Mouse (Mus musculus) spleen, postnatal 14 days (tissue): ENCODE results near the gene Atp1b2.
A peak's percentile ranks its signal among the peaks of the same experiment; 100 is the strongest.

Experiments
- DNase-seq, 2 experiments: peaks; one replicate each; pipeline ENCODE4 v3.0.0; 2021 to 2022; ENCODE audit warnings: low spot score in 2 of 2

Atp1b2 gene

DNA sequence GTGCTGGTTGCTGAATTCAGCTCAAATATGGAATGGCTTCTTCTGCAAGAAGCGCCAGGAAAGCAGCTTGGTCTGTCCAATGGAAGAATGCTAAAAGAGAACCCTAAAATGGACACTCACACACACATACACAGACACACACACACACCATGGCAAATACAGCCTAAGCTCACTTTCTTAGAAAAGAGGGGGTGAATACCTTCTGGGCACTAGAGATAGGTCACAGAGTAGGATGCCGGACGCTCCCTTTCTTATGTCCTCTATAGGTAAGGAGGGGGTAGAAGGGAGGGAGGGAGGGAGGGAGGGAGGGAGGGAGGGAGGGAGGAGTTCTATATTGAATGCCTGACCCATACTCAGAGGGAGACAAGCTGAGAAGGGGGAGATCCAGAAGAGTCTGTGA is 2.8 kb upstream of the Atp1b2 start:
- DNase-seq: no peak

DNA sequence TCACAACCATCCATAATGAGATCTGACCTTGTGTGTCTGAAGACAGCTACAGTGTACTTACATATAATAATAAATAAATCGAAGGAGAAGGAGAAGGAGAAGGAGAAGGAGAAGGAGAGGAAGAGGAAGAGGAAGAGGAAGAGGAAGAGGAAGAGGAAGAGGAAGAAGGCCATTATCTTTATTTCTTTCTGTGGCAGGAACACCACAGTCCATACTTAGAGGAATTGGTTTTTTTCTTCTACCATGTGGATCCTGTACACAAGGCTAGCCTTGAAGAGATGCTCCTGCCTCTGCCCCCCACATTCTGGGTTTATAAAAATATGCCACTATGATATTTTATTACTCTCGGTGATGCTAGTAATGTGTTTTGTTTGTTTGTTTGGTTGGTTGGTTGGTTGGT is 1.1 kb upstream of the Atp1b2 start:
- no peak for DNase-seq

DNA sequence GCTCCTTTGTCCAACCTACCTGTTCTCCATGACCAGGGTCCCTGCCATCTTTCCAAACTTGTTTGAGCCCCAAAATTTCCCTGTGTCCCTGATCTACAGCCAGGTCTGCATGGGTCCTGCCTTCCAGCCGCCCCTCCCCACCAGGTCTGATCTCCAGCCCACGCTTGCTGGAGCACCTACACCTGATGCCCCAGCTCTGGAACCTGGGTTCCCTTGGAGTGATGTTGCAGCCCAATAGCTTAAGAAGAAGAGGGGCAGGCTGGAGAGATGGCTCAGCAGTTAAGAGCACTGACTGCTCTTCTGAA is 701 bp upstream of the Atp1b2 start:
- DNase-seq: no peak

DNA sequence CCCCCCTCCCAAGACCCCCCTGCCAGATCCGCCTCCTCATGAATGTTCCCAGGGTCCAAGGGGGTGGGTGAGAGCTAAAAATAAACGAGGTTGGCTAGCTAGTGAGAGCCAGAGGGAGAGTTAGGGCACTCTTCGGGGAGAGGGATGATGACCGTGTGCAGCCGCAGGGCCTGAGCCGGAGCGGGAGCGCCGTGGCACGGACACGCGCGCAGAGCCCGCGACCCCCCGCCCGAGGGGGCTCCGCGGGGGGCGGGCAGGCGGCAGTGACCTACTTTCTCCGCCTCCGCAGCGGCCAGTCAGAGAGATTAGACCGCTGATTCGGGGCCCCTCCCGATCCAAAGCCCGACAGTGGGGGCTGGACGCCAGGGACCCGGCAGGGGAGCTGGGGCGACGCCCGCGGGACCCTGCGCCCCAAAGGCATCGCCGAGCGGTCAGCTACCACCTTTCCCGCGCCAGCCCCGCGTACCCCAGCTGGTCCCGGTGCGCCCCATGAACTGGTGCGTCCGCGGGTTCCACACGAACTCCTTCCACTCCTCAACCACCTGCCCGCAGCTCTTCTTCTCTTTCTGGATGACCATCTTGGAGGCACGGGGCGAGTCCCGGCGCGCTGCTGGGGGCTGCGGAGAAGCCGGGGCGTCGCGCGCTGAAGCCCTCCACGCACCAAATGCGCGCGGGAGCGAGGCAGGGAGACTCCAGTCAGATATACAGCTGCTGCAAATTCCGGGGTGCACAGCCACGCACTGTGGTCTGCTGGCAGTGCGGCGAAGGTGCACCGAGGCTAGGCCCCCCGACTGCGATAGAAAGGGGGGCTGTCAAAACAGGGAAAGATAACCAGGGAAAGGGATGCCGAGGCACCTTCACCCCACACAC is 712 bp downstream of the Atp1b2 start:
- no peak for DNase-seq

DNA sequence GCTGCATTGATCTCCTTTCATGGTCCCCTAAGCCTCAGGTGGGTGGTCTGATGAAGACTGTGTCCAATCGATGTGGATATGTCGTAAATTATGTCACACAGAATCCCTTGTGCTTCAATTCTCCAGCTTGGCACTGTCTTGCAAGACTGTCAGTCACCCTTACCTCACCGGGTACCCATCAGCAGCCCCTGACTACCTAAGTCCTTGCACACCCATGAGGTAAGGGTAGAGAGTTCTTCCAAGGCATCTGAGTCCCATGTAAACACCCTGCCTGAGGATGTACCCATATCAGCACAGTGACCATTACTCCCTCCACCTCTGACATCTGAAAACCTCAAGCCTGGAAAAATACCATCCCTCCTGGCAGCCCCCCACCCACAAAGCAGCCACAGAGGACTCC is 1.4 kb downstream of the Atp1b2 start:
- no peak for DNase-seq

DNA sequence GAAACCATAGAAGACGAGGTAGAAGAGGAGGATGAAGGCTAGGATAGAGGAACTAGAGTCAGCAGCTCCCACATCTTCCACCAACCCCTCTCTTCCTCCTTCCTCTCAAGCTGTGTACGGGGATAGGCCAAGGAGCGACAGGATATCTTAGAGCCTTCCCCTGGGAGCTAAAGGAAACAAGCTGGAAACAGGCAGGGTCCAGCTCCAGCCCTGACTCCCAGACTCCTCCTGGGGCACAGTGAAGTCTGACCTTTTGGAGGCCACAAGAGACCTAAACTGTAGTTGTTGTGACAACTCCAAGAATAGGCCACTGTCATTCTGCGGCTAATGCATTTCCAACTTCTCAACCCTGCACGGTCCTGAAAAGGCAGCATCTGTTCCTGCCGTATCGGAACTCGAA is 2.2 kb downstream of the Atp1b2 start:
- no peak for DNase-seq

DNA sequence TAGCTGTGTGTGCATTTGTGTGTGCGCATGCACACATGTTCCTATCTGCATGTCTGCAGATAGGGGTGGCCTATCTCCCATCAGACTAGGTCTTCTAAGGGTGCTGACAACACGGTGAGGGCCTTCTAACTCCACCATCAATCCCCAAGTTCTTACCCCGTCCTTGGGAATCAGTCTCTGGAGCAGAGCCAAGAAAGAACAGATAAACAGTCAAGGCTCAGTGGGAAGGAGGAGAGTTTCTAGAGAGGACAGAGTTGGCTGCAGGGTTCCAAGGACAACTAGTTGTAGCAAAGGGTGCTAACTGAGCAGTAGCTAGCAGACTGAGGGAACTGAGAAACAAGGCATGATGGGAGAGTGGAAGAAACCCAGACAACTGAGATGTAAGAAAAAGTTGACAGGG is 4.0 kb downstream of the Atp1b2 start:
- no peak for DNase-seq

DNA sequence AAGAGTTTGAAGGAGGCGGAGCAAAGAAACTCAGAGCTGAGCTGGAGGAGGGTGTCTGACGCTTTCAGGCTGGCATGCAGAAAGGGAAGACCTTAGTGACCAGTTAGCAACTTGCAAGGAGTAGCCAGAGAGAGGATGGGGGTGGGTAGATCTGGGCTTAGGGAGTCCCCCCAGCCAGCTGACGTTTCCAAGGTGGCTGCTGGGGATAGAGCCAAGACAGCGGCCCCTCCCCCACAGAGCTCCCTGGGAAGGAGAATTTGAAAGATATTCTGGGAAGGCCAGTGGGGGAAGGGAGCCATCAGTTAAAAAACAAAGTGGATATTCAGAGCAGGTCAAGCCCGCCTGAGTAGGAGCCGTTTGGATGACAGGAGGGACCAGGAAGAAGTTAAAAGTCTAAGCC is 5.6 kb downstream of the Atp1b2 start:
- no peak for DNase-seq

DNA sequence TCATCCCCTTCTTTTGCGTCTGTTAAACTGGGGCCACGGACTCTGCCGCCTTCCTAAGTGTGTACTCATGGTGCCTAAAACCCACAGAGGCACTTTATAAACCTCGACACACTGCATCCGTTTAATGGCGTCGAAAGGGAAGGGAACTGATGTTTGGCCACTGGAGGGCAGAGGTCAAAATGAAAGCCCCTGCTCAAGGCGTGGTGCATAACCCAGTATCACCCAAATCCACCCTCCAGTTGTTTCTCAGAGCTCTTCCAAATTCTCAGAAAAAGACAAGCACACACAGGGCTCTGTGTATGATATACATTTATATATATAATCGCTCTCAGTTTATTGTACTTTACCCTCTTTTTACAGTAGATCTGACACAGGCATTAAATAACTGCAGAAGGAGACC is 6.3 kb downstream of the Atp1b2 start:
- no peak for DNase-seq

DNA sequence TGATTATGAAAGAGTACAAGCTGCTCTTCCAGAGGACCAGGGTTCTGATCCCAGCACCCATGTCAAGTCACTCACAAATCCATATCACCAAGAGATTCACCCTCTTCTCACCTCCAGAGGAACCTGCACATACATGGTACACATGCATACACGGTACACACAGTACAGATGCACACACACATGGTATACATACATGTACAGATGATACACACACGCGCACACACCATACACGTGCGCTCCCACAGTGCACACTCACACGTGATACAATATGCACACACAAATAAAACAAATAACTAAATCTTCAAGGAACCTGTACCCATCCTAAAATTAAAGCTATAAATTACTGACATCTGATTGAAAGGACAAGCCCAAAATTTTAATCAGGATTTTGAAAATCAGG is 10.9 kb downstream of the Atp1b2 start:
- DNase-seq: no peak

DNA sequence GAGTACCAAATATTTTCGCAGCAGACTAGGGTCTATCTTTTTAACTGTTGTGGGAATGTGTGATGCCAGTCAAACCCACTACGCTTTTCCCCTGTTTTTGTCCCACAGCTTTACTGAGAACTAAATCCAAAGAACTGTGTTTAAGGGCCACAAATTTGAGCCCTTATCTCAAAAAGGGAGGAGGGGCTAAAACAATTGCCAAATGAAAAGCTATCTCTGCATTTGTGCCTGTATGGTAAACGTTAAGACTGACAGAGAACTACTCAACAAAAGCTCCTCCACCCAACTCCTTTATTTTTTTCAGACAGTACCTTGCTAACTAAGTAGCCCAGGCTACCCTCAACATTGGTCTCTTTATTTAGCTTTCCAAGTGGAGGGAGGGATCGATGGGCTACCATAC is 12.9 kb downstream of the Atp1b2 start:
- no peak for DNase-seq

DNA sequence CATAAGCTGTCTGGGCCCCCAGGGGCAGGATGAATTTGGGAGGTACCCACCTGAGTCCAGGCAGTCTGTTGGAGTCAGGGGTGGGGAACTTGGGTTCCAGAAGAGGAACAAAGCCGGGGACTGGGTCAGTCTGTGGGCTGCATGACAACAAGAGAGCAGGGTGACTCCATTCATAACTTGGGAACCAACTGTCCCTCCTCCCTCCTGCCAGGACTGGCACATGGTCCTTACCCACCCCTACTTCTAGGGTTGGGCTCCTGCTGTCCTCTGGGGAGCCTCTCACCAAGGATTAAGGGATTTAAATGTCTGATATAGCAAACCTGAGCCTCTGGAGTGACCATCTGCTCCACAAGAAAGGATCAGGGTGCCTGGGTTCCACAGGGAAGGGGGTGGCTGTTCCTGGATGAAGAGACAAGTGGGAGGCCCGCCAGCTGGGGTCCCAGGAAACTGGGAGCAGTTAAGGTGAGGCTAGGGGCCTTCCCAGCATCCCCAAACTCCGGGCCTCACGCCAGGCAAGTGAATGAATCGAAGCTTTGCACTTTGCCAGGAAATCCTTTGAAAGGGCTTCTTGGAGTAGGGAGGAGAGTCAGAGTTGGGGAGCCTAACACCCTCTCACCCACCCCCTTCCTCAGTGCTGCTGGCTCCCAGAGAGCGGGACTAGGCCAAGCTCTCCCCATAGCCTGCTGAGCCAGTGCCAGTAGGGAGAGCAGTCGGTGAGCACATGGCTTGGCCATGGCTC is 13.7 kb downstream of the Atp1b2 start:
- no peak for DNase-seq

DNA sequence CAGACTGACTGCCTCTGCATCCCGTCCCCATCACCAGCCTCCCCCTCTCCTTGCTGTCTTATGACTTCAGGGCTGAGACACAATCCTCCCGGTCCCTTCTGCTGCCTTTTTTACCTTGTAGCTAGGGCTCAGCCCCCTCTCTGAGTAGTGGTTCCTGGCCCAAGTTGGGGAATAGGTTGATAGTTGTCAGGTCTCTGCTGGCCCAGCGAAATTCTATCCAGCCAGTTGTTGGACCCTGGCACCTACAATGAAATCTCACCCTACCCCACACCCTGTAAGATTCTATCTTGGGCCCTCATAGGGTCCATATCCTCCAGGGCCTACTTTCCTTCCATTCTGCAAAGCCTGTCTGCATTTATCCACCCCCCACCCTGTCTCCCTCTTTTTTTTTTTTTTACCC is 14.3 kb downstream of the Atp1b2 start:
- no peak for DNase-seq

DNA sequence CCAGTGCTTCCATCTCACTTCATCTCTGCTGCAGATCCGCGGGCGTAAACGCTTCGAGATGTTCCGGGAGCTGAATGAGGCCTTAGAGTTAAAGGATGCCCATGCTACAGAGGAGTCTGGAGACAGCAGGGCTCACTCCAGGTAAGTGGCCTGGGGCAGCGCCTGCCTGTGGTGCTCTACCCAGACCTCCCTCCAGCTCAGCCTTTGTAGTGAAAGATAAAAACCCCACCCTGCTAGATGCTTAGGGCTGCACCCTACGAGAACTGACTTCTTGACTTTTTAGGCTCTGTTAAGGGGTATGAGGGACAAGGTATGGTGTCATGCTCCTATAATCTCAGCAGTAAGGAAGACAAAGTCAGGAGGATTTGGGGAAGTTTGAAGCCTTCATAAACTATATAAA is 15.1 kb downstream of the Atp1b2 start:
- no peak for DNase-seq

DNA sequence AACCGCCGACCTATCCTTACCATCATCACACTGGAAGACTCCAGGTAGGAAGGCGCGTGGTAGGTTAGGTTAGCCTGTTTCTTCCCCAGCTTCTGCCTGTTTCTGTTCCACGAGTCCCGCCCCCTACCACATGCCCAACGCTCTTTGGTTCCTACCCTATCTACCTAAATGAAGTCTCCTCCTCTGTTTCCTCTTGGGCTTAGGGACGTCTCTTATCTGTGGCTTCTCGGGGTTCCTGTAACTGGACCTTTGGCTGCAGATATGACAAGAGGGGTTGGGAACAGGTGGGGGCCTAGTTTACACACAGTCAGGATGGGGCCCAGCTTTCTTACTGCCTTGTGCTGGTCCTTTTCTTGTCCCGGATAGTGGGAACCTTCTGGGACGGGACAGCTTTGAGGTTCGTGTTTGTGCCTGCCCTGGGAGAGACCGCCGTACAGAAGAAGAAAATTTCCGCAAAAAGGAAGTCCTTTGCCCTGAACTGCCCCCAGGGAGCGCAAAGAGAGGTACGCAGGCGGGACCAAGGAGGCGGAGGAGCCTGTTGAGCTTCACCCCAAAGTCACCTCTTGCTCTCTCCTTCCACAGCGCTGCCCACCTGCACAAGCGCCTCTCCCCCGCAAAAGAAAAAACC is 16.4 kb downstream of the Atp1b2 start:
- DNase-seq: no peak

DNA sequence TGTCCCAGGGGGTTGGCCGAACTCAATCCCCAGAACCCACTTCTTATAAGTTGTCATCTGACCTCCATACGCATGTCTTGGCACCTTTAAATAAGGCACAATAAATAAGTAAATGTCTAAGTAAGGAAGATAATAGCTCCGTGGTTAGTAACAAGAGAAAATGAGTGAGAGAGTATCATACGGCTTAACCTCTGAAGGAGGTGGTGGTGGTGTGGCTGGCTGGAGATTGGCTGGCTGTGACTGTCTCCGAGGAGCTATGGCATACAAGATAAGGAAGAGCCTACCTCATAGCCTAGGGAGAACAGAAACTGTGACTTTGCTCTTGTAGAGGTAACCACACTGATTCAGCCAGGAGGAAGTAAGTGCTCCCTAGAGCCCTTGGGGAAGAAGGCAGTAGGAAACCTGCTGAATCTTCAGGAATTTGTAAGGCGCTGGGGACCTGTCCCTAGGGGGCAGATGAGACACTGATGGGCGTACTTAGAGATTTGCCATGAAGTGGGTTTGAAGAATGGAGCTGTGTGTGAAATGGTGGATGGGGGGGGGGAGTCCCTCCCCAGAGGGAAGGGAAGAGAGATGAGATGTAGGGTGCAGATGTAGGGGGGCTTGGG is 19.9 kb downstream of the Atp1b2 start:
- DNase-seq: peak in 1 of 2 experiments; percentile 42

DNA sequence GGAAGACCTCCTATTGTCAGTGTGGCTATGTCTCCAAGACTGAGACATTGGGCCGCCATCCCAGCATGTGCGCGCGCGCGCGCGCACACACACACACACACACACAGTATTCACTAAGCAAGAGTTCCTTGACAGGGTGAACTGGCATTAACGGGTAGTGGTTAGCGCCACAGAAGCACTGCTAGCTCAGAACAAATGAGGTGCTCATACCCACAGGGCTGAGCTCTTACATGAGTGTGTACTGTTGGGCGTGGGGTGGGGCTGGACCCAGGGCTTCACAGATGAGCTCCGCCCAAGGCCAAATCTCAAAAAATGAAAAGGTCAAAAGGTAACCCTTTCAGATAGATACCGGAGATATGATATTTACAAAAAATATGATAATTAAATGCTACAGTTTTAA is 20.8 kb downstream of the Atp1b2 start:
- no peak for DNase-seq

DNA sequence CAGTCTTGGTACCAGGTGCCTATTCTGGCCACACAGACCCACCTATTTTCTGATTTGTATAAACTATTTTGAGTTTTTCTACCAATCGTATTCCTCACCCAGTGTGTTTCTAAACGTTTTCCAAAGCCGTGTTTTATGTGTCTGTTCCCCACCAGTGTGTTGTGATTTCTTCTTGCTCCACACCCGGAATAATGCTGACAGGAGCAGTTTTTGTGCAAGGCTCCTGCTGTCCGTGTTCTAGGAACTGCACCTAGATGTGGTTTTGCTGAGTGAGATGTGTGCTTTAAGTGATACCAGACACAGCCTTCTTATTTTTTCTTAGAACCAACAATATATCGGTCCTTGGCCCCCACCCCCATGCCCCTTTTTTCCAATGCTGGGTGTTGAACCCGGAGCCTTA is 21.7 kb downstream of the Atp1b2 start:
- no peak for DNase-seq

DNA sequence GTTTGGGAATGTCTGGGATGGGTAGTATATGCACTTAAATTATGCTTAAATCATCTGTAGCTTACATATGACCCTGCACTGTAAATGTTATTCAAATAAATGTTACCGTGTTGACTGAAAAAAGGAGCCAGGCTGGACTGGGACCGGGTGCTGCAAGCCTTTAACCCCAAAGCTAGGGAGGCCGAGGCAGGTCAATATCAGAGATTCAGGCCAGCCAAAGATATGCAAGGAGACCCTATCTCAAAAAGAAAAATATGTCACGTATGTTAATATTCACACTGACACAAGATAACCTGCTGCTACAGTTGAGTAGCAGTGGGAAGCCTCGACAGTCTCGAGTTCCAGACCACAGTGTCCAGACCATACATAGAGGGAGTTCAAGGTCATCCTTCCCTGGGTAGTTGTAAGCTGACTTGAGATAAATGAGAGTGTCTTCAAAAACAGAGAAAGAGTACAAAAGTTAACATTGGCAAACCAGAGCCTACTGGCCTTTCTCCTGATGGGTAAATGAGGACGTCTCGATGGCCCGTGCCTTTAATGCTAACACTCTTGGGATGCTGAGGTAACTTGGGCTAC is 23.4 kb downstream of the Atp1b2 start:
- no peak for DNase-seq

DNA sequence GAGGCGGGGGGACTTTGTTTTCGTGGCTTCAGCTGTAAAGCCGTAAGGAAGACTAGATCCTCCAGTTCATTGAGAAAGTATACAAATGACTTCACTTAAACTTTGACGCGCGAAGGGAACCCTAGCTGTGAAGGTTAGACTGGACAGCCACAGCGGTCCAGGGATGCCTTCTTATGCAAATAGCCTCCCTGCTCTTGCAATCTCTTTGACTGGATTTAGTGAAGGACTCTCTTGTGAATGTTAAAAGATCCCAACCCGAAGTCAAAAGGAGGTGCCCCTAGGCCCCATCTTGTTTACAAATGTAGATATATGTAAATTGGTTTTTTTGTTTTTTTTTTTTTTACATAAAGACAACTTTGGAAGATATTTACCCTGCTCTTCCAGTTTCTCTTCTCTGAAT is 23.9 kb downstream of the Atp1b2 start:
- DNase-seq: no peak

DNA sequence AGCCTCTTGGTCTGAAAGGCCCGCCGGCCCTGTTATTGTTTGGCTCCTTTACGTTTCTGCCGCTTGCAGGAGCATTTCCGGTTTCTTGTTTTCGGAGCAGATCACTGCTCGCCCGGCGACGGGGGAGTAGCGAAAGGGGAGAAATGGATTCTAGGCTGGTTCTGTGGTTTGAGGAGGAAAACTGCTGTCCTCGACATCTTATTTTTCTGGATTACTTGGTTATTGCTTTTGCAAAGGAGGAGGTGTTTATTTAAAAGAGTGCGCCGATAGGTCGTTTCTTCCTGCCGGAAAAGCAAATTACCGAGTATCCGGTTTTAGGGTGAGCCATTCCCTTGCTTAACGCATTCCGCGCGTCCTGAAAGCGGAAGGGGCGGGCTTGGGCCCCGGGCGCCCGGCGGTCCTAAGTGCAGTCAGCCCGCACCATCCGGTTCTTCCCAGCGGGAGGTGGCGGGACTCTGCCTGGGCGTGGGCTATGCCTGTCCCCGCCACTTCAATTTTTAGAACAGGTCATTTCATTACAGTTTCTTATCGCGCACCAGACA is 24.5 kb downstream of the Atp1b2 start:
- DNase-seq: peak; percentile 78 to 82

DNA sequence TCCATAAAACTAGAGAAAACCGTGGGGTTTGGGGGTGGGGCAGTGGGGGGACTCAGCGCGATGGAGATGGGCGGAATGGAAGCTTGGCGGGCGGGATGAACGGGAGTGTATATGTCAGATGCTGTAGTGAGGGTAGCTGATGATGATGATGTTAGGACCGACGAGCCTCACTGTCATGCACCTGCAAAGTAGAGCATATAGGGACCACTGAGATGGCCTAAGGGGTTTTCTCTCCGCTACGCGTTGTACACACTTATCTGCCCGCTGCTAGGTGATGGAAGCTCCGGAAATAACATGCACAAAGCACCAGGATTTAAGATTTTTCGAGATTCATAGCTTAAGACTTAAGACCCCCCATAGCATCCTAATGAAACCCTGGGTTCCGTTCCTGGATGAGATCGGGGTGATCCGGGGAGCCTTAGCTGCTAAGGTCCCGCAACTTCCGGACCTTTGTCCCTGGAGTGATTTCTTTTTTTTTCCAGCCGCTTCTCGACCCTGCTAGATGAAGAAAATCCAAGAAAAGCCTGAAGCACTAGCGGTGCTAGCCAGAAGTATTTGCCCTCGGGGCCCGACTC is 25.1 kb downstream of the Atp1b2 start:
- DNase-seq: no peak
